Mouse (Mus musculus): Measurements from ENCODE around the gene Syn2.
A peak's percentile ranks its signal among the peaks of the same experiment; 100 is the strongest.

The Syn2 gene

GRCm38 (mm10) chr6:115134501-115135331 is at the start of gene Syn2:
Gene Syn2, plus strand, starts transcription at chr6:115134902.
- ATAC-seq (ENCODE audit: insufficient number of reproducible peaks, low FRiP score, low TSS enrichment): peak; percentile 92

GRCm38 (mm10) chr6:115085274-115085841 is 49.3 kb upstream of the Syn2 start:
- peak; percentile 92 for ATAC-seq (ENCODE audit: insufficient number of reproducible peaks, low FRiP score, low TSS enrichment)

DNA sequence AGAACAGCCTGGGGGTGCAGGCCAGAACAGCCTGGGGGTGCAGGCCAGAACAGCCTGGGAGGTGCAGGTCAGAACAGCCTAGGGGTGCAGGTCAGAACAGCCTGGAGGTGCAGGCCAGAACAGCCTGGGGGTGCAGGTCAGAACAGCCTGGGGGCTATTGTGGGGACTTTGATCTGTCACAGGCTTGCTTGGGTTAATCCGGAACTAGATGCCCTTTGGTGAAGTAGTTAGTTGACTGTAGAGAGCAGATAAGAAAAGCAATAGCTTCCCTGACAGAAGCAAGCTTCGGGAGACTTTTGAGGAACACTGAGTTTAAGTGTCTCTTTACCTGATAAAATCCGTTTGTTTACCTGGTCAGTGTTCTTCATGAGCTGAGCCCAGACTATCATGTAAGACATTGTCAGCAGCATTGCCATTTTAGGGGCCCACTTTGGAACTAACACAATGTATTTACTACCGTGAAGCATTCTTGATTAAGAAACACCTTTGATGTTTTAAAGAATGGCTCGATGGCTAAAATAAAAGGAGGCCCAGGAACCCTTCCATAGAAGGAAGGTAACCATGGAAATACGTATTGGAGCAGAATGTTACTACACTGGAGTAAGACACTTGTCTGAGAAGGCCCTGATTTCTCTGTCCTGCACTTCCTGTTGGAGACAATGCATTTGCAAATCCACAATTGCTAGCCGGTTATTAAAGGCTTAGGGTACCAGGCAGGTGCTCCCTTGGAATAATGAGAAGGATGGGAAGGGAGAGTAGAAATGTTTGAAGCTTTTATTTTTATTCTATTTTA is 46.2 kb upstream of the Syn2 start:
- ATAC-seq (ENCODE audit: insufficient number of reproducible peaks, low FRiP score, low TSS enrichment): no peak

DNA sequence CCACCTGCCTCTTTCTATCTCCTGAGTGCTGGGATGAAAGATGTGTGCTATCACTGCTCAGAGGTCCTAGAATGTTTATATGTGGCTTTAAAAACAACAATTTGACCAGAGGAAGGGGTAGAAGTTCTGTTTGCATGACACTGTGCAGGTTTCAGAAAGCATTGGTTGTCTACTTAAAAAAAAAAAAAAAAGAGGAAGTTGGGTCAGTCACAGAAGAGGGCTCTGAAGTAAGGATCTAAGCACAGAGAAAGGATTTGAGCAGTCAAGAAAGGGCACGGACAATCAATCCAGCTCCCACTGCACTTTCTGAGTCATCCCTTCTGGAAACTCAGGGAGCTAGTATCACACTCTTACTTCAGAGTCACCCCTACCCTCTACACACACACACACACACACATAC is 43.0 kb upstream of the Syn2 start:
- no peak for ATAC-seq (ENCODE audit: insufficient number of reproducible peaks, low FRiP score, low TSS enrichment)

- ATAC-seq (ENCODE audit: insufficient number of reproducible peaks, low FRiP score, low TSS enrichment): no peak
These were observed 32.2 kb upstream of the Syn2 start for GRCm38 (mm10) chr6:115102542-115102941.

- ATAC-seq (ENCODE audit: insufficient number of reproducible peaks, low FRiP score, low TSS enrichment): no peak
These were observed 23.3 kb upstream of the Syn2 start for GRCm38 (mm10) chr6:115111426-115111825.

- no peak for ATAC-seq (ENCODE audit: insufficient number of reproducible peaks, low FRiP score, low TSS enrichment)
These were observed 12.5 kb upstream of the Syn2 start for GRCm38 (mm10) chr6:115122181-115122580.

DNA sequence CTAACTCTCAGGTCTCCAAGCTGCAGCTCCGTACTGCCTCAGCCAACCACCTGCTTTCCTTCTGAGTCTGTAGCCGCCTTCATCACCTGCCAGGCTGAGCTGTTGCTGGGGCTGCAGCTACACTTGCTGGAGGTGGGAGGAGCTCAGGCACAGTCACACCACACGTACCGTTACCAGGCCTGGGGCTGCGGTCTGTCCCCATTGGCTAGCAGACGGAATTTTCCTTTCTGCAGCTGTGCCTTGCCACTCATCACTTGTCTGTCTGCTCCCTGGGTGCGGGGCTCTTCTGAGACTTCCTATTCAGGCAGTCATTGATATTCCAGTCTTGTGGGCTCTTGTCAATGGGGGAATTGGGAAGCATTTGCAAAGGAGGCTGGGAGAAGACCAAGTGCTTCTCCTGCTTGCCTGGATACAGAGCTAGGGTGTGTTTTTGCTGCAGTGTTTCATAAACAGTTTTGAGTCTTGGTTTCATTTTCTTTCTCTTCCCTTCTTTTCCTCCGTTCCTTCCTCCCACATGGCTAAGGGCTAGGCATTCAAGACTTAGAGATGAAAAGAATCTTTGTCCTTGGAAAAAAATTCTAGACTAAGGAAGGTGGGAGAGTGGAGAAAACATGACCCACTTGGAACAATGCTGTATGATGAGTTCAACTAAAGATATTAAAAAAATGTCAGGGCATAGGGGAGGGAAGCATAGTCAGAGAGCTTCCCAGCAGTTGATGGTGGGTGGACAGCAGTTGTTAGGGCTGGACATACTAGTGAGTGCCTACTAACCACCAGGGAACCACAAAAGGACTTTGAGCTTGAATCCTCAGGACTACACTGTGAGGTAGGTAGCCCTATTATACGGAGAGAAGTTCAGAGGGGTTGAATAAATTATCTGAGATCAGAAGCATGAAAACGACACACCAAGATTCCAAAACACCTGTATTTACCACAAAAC is 11.2 kb upstream of the Syn2 start:
- peak; percentile 40; the same call in 1 of the 2 replicates for ATAC-seq (ENCODE audit: insufficient number of reproducible peaks, low FRiP score, low TSS enrichment)

DNA sequence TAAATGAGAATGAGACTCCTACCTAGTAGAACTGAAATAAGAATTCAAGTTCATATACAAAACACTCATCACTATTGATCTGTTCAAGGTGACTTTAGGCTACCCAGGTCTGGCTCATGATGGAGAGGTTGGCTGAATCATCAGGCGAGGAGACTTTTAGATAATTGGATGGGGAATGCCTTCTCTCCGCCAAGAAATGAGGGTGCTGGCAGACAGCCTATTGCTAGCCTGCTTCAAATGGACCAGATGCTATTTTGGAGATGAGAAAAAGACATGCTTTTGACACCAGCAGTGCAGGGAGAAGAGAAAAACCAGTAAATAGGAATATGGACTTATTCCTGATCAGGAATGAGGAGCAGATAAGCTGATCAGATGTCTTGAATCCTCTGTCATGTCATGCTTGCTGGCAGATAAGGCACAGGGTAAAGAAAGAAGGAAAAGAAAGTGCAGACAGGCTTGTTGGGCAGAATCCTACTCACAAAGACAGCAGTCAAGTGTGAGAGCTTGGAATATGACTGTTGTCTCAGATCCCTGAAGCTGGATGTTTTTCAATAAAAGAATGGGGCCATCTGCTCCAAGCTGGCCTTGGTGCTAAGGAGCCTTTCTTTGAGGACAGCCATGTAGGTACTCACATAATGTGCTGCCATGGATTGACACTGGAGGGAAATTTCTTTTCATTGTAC is 9.9 kb upstream of the Syn2 start:
- peak; percentile 67 for ATAC-seq (ENCODE audit: insufficient number of reproducible peaks, low FRiP score, low TSS enrichment)

DNA sequence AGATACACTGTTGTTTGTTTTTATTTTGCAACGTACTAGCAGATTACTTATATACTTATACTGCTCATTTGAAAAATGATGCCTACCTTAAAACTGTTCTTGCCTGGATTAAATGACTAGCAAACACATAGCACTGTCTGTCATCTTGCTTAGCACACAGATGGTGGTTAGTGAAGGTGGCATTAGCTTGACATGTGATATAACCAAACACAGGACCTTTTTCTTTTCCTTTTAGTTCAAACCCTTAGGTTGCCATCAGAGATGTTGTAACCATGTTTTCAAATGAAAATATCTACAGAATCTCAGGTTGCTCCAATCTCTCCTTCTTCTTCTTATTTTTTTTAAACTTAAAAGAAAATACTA is 9.4 kb upstream of the Syn2 start:
- ATAC-seq (ENCODE audit: insufficient number of reproducible peaks, low FRiP score, low TSS enrichment): no peak

DNA sequence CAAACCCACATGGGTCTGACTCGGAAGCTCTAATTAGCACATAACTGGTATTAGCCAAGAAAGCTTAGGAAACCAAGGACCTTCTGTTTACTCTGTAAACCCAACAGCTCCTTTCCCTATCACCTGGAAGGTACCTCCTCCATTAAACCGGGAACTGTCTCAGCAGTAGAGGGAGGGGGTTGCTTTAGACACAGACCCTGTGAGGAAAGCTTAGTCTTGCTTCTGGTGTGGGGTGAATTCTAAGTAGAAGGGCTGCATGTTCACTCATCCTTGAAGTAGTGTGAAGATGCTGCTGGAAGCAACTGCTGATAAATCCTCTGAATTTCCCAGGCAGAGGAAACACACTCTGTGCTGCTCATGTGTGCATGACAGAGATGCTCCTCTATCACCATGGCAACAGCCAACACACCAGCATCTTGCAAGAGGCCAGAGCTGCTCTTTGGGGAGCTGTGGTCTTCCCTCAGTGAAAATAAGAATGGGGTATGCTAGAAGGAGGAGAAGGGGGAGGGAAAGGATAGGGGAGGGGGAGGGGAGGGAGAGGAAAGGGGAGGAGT is 8.4 kb upstream of the Syn2 start:
- no peak for ATAC-seq (ENCODE audit: insufficient number of reproducible peaks, low FRiP score, low TSS enrichment)

- ATAC-seq (ENCODE audit: insufficient number of reproducible peaks, low FRiP score, low TSS enrichment): no peak
These were observed 7.9 kb upstream of the Syn2 start for GRCm38 (mm10) chr6:115126851-115127250.

- no peak for ATAC-seq (ENCODE audit: insufficient number of reproducible peaks, low FRiP score, low TSS enrichment)
These were observed 7.4 kb upstream of the Syn2 start for GRCm38 (mm10) chr6:115127255-115127824.

DNA sequence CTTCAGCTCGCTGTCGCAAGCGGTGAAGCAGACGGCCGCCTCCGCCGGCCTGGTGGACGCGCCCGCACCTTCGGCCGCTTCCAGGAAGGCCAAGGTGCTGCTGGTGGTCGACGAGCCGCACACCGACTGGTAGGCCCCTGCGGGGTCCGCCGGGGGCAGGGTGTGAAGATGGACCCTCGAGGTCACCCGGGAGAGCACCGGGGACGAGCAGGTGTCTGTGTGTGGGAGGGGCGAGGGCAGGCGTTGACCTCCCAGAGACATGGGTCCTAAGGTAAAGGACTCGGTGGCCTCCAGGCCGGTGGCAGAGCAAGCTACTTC is 589 bp downstream of the Syn2 start:
- peak; percentile 41 for ATAC-seq (ENCODE audit: insufficient number of reproducible peaks, low FRiP score, low TSS enrichment)

GRCm38 (mm10) chr6:115136156-115136555 is 1.5 kb downstream of the Syn2 start:
- ATAC-seq (ENCODE audit: insufficient number of reproducible peaks, low FRiP score, low TSS enrichment): no peak

DNA sequence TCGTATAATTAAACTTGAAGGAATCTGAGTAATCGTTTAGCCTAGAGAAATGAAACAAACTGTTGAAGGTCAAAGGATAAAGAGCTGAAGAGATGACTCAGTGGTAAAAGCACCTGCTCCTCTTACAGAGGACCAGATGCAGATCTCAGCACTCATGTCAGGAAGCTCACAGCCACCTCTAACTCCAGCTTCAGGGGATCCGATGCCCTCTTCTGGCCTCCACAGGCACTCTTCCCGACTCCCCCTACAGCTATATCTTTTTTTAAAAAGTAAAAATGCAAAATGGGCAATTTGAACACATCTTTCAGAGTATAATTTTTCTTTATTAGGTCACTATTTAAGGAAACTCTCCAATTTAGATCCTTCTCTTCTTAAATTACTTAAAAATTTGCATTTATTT is 6.7 kb downstream of the Syn2 start:
- no peak for ATAC-seq (ENCODE audit: insufficient number of reproducible peaks, low FRiP score, low TSS enrichment)

DNA sequence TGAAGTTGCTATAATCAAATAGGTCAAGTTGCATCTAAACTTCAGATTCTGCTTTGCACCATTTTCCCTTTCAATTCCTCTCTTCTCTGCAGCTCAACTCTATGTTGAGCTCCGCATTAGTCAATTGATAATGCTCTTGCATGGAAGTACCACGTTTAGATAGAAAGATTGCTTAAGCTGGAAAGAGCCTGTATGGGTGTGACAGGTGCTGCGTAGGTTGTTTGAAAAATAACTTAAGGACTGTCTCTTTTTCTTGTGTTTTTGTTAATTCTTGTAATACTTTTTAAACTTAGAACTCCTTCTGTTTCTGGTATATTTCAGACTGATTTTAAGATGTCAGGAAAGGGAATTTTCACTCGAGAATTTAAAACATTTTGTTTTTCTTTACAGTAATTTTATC is 26.5 kb downstream of the Syn2 start:
- ATAC-seq (ENCODE audit: insufficient number of reproducible peaks, low FRiP score, low TSS enrichment): no peak

GRCm38 (mm10) chr6:115165863-115166470 is 31.3 kb downstream of the Syn2 start:
- ATAC-seq (ENCODE audit: insufficient number of reproducible peaks, low FRiP score, low TSS enrichment): no peak

DNA sequence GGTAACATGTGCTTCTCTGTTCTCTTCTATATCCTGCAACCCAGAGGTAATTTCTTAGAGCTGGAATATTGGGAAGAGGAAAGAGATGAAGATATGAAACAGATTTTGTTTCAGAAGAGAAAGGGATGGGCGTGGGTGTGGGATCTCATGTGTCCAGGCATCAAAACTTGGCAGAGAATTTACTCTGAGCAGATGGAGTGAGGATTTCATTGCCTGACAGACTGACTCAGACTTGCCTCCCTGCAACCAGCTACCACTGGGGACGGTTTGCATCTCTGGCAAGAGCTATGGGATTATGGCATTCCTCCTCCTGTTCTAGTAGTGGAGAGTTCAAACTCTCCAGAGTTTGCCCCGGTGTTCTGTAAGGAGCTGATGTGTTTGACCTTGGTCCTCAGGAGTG is 34.2 kb downstream of the Syn2 start:
- ATAC-seq (ENCODE audit: insufficient number of reproducible peaks, low FRiP score, low TSS enrichment): peak; percentile 97
